Mouse (Mus musculus) left cerebral cortex, adult 8-10 months (tissue): ENCODE measurements at regions not wholly inside any gene's neighbourhood (a gene's known extent, or its start where the extent isn't known, plus 50 kb on each side); places are given as distances from the start of the nearest gene placed in this dataset.

ENCODE experiments used
- DNase-seq, 2 experiments: peaks; one replicate each; pipeline ENCODE4 v3.0.0; 2022; ENCODE audit warnings: low spot score in 2 of 2

- DNase-seq, result no peak
These were observed 320.7 kb upstream of the Clint1 start for GRCm38 (mm10) chr11:45531044-45531626.

DNA sequence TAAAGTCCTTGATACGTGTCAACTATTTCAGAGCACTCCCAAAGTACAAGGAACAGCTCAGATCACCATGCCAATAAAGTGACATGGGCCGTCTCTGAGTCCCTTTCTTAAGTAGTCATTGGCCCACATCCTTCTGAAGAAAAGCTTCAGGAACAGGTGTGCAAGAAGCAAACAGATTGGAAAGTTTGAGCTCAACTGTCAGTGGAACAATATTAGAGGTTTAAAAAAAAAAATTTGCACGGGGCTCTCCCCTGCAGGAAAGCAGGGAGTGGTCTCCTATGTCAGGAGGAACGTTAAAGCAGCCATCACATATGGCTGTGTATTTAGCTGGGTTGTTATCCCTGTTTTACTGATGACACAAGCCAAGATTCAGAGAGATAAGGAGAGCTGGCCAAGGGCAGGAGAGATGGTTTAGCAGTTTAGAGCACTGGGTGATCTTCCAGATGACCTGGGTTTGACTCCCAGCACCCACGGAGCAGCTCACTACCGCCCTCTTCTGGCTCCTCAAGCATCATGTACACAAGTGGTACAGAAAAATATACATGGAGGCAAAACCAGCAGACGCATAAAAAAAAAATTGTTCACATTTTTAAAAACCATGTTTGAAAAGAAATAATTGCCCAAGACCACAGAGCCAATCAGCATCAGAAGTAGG is 318.3 kb upstream of the Clint1 start:
- no peak for DNase-seq

- DNase-seq, result no peak
These were observed 316.3 kb upstream of the Clint1 start for GRCm38 (mm10) chr11:45535501-45536025.

GRCm38 (mm10) chr11:45538011-45538410 is 313.8 kb upstream of the Clint1 start:
- no peak for DNase-seq

DNA sequence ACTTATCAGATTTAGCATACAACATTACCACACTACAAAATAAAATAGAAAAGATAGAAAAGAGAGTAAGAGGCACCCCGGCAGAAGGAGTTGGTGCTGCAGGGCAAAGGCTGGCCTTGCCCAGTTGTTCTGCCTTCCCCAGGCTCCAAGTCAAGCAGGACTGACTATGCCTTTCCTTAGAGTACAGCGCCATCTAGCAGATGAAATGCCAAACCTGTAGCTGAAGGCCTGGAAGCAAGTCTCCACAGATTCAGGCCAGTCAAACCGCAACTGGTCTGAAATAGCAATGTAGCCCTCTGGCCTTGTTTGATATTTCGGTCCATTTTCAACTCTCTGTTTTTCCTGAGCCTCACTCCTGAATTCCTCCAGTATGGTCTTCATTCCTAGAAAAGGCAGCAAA is 312.4 kb upstream of the Clint1 start:
- DNase-seq, result peak; percentile 29 to 35

DNA sequence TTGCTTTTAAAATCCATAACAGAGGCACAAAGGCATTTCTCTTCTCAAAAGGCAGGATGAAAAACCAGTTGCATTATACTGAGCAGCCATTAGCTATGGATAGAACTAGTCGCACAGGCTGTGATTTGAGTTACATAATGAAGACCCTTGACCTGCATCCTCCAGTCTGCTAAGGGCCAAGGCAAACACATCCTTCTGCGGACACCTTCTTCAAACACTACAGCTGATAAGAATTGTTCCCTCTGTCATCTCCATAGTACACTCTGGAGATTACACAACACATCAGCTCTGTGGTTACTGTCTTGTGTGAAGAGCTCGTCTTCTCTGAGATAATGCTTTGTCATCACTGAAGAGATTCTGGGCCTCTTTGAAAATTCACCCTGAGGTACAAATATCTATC is 307.3 kb upstream of the Clint1 start:
- no peak for DNase-seq

GRCm38 (mm10) chr11:45545896-45546626 is 305.8 kb upstream of the Clint1 start:
- no peak for DNase-seq

DNA sequence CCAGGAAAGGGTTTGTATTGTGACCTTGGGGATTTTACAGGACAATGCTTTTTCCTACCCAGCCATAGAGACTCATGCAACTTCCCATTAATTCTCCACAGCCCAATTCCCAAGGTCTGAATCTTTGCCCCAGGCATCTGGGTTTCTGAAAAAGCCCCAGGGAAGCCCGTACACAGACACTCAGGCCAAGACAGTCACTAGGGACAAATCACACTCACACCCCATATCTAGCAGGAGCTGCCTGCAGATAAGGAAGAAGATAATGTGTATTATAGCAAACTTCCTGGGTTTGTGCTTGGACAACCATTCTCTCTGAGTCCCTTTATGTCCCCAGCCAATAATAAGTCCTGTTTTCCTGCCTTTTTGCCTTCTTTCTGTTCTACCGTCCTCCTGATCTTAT is 305.0 kb upstream of the Clint1 start:
- DNase-seq, result no peak

DNA sequence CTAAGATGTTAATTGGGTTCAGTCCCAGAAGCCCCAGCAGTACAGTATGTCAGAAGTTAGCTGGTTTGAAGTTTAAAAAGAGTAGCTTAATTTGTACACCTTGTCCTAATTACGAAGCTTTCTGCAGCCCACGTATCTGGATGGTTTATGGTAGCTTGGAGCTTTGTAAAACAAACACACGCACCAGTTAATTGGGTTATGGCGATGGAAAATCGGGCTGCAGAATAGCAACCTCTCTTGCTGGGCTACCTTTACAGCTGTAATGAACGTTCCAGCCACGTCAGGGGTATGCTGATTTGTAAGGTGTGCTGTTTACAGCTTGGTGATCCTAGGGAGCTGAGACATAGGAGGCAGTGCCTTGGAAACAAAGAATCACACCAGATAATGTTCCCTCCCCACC is 301.5 kb upstream of the Clint1 start:
- no peak for DNase-seq

- DNase-seq, result no peak
These were observed 274.2 kb upstream of the Clint1 start for GRCm38 (mm10) chr11:45577469-45578154.

GRCm38 (mm10) chr11:45592335-45592734 is 259.5 kb upstream of the Clint1 start:
- DNase-seq, result no peak

- DNase-seq, result no peak
These were observed 258.8 kb upstream of the Clint1 start for GRCm38 (mm10) chr11:45592890-45593642.

- DNase-seq, result no peak
These were observed 256.5 kb upstream of the Clint1 start for GRCm38 (mm10) chr11:45595372-45595771.

GRCm38 (mm10) chr11:45621824-45622223 is 230.0 kb upstream of the Clint1 start:
- DNase-seq, result no peak

DNA sequence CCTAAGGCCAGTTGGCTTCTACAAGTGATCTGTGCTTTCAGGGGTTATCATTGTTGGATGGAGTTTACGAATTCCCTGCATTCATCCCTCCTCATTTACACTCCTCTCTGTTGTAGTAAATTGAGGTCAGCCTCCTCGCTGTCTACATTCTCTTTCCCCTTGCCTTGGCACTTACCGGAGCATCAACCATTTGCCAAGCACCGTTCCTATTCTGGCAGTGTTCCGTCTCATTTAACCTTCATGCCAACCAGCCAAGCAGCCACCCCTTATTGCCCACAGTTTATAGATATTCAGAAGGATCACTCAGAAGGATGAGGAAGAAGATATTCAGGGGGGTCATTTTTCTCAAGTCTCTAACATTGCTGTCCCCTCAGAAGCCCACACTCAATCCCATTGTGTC is 229.2 kb upstream of the Clint1 start:
- DNase-seq, result no peak

GRCm38 (mm10) chr11:45624233-45624632 is 227.6 kb upstream of the Clint1 start:
- no peak for DNase-seq

DNA sequence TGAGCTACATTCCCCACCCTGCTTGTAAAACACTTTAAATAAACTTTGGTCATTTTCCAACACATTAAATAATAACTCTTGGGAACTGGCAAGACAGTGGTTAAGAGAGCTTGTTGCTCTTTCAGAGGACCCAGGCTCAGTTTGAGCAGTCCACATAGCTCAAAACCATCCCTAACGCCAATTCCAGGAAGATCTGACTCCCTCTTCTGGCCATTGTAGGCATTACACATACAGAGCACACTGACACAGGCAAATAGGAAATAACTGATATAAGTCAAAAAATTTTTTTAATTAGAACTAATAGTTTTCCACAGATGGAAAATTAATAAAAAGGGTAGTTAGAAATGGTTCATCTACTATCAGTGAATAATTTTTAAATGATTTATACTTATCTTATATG is 222.6 kb upstream of the Clint1 start:
- no peak for DNase-seq

DNA sequence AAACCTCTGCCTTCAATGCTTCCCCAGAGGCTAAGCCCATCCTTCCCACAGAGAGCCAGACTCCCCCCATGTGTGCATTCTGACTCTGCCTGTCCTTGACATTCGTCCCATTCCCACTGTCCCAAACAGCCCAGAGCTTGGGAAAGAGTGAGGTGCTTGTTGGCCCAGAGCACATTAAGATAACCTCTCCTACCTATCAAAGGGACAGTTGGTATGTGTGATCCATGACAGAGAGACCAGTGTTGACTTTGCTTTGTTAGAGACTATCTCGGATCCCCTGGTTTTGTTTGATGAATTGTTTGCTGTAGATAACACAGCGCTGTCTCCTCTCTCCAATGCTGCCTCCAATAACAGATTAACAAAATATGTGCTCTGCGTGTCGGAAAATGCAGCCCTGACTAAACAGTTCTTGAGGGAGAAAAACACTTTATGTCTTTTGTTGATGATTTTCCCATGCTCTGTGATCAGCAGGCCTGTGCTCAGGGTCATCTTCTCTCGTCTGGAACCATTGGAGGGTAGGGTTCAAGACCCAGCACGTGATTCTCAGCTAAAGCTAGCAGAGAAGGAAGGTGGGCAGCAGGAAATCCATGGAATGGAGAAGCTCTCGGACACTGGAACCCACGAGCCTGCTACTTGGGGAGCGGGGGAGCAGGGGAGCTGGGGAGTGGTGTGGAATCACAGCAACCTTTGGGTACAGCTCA is 217.2 kb upstream of the Clint1 start:
- no peak for DNase-seq

- DNase-seq, result no peak
These were observed 216.0 kb upstream of the Clint1 start for GRCm38 (mm10) chr11:45635896-45636295.

DNA sequence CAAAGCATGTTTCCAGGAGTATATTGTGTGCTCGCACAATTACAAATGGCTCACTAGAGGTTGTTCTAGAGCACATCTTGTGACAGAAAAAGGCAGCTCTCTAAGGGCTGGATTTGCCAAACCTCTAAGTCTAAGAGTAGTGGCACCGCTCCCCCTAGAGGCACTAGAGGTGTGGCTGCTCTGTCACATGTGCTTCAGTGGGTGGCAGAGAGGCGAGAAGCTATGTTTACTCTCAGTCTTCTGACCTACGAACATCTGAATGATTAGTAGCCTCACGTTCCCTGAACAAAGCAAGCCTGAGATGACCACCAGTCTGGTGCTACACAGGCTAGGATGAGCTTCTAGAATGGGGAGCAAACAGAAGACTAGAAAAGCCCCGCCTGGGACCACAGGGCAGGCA is 212.6 kb upstream of the Clint1 start:
- DNase-seq, result no peak
